Mouse (Mus musculus) limb, embryonic 15.5 days (tissue): Measurements from ENCODE around the gene Pglyrp2. TPM values are rescaled to one million over a fixed set of nuclear protein-coding genes. Genes with fewer than 3 reads are reported as not detected.

ENCODE experiments used
- ATAC-seq: fragments of 200-750 bp; cut with Nextera tagmentation; 2 replicates; pipeline ENCODE4 v1.8.0; 2017; ENCODE audit warnings: low read depth, moderate TSS enrichment; ENCODE audit not compliant: insufficient number of reproducible peaks, low FRiP score, low TSS enrichment
- H3K27ac ChIP-seq: fragments of 300-500 bp; sonication (generic); 2 replicates; pipeline ENCODE4 v1.5.1; 2015; ENCODE audit warnings: moderate library complexity, mild to moderate bottlenecking, inconsistent platforms
- H3K27me3 ChIP-seq: fragments of 300-500 bp; sonication (generic); 2 replicates; pipeline ENCODE4 v1.6.1; 2015; ENCODE audit warnings: inconsistent platforms
- H3K36me3 ChIP-seq: fragments of 300-500 bp; sonication (generic); 2 replicates; pipeline ENCODE4 v1.6.1; 2015; ENCODE audit warnings: inconsistent platforms
- H3K4me1 ChIP-seq: fragments of 300-500 bp; sonication (generic); 2 replicates; pipeline ENCODE4 v1.6.1; 2015; ENCODE audit warnings: inconsistent platforms
- H3K4me2 ChIP-seq: fragments of 300-500 bp; sonication (generic); 2 replicates; pipeline ENCODE4 v1.6.1; 2015; ENCODE audit warnings: mild to moderate bottlenecking, inconsistent platforms
- H3K4me3 ChIP-seq: fragments of 300-500 bp; sonication (generic); 2 replicates; pipeline ENCODE4 v1.5.1; 2015; ENCODE audit warnings: mild to moderate bottlenecking, inconsistent platforms
- H3K9ac ChIP-seq: fragments of 300-500 bp; sonication (generic); 2 replicates; pipeline ENCODE4 v1.6.1; 2015; ENCODE audit warnings: inconsistent platforms
- H3K9me3 ChIP-seq: fragments of 300-500 bp; sonication (generic); 2 replicates; pipeline ENCODE4 v1.6.1; 2016; ENCODE audit warnings: inconsistent platforms
- WGBS: fragments of 180-500 bp; shearing (Covaris S2); methylation state at CpG from one replicate; pipeline ENCODE4 v1.1.7; 2015; 5-methylcytosine and 5-hydroxymethylcytosine counted together
- polyA plus RNA-seq: library from polyadenylated mRNA; unstranded; fragments of >200 nt; fragmentation: Nextera tagmentation; extraction: Ambion mirVana; gene quantifications from 2 replicates; pipeline ENCODE4 v1.2.1, GENCODE M21; 2015

Gene Pglyrp2
- polyA plus RNA-seq, 1 experiment from 2014 or later = 0.26 TPM

GRCm38 (mm10) chr17:32402011-32402778 is 21.8 kb downstream of the Pglyrp2 start:
- no peak overlapping the region for H3K4me3 ChIP-seq
- H3K4me2 ChIP-seq = no peak overlapping the region
- H3K9me3 ChIP-seq = no peaks in the 10 kb centered on the region
- no peak overlapping the region for H3K9ac ChIP-seq
- no peaks in the 10 kb centered on the region for H3K36me3 ChIP-seq
- 83% methylated on average over 9 of the region's 9 CpGs for WGBS
- no peak overlapping the region for H3K27ac ChIP-seq
- no peak for ATAC-seq
- H3K4me1 ChIP-seq = no peaks in the 10 kb centered on the region
- peaks cover 23% of the 10 kb centered on the region for H3K27me3 ChIP-seq

- no peak for ATAC-seq
- 7% methylated on average over 37 of the region's 37 CpGs for WGBS
- H3K4me2 ChIP-seq = peak overlapping the region; percentile 36
- H3K9ac ChIP-seq = no peak overlapping the region
- H3K36me3 ChIP-seq = no peaks in the 10 kb centered on the region
- H3K27ac ChIP-seq = no peak overlapping the region
- H3K9me3 ChIP-seq = no peaks in the 10 kb centered on the region
- H3K27me3 ChIP-seq = peaks cover 82% of the 10 kb centered on the region
- H3K4me3 ChIP-seq = peak overlapping the region; percentile 19
- peaks cover 9% of the 10 kb centered on the region for H3K4me1 ChIP-seq
Measured at GRCm38 (mm10) chr17:32396266-32396665, 27.7 kb downstream of the Pglyrp2 start.

GRCm38 (mm10) chr17:32393944-32394343 is 30.0 kb downstream of the Pglyrp2 start:
- ATAC-seq = no peak
- 80% methylated on average over 10 of the region's 10 CpGs for WGBS
- H3K27ac ChIP-seq = no peak overlapping the region
- H3K27me3 ChIP-seq = peaks cover 87% of the 10 kb centered on the region
- H3K36me3 ChIP-seq = no peaks in the 10 kb centered on the region
- H3K9ac ChIP-seq = no peak overlapping the region
- H3K9me3 ChIP-seq = no peaks in the 10 kb centered on the region
- no peak overlapping the region for H3K4me3 ChIP-seq
- H3K4me1 ChIP-seq = peaks cover 9% of the 10 kb centered on the region
- H3K4me2 ChIP-seq = no peak overlapping the region

- Histone ChIP-seq H3K4me2 (peak within 1 kb of the TSS; percentile 96), H3K27me3 (peaks cover 40% of the 10 kb centered on the region), H3K36me3 (peaks cover 10% of the 10 kb centered on the region), H3K27ac (peak within 1 kb of the TSS; percentile 82), H3K4me3 (peak within 1 kb of the TSS; percentile 73), H3K9ac (peak within 1 kb of the TSS; percentile 82), H3K4me1 (peaks cover 13% of the 10 kb centered on the region), H3K9me3 (no peaks in the 10 kb centered on the region)
- ATAC-seq = peak; percentile 86
- 1% methylated on average over 29 of the region's 44 CpGs for WGBS
Measured at GRCm38 (mm10) chr17:32389101-32389659, 34.8 kb downstream of the Pglyrp2 start, which contains the start of gene Wiz. Gene Wiz (minus strand): TSS chr17:32389439.

- Histone ChIP-seq H3K9ac (peak overlapping the region; percentile 82), H3K4me1 (peaks cover 13% of the 10 kb centered on the region), H3K4me2 (peak overlapping the region; percentile 96), H3K27me3 (peaks cover 33% of the 10 kb centered on the region), H3K4me3 (peak overlapping the region; percentile 73), H3K27ac (peak overlapping the region; percentile 48), H3K36me3 (peaks cover 17% of the 10 kb centered on the region), H3K9me3 (no peaks in the 10 kb centered on the region)
- WGBS = under 1% methylated on average over 38 of the region's 39 CpGs
- ATAC-seq = peak; percentile 20
Measured at GRCm38 (mm10) chr17:32388370-32389100, 35.4 kb downstream of the Pglyrp2 start.

GRCm38 (mm10) chr17:32387986-32388369 is 36.0 kb downstream of the Pglyrp2 start:
- Histone ChIP-seq H3K27me3 (peaks cover 28% of the 10 kb centered on the region), H3K9ac (no peak overlapping the region), H3K27ac (no peak overlapping the region), H3K4me2 (peak overlapping the region; percentile 96), H3K9me3 (no peaks in the 10 kb centered on the region), H3K36me3 (peaks cover 22% of the 10 kb centered on the region), H3K4me1 (peaks cover 13% of the 10 kb centered on the region), H3K4me3 (peak overlapping the region; percentile 73)
- ATAC-seq = no peak
- 30% methylated on average over 7 of the region's 7 CpGs for WGBS

- no peaks in the 10 kb centered on the region for H3K9me3 ChIP-seq
- WGBS = 62% methylated on average over 9 of the region's 9 CpGs
- no peak overlapping the region for H3K9ac ChIP-seq
- no peak overlapping the region for H3K4me2 ChIP-seq
- H3K4me1 ChIP-seq = peaks cover 13% of the 10 kb centered on the region
- ATAC-seq = no peak
- H3K36me3 ChIP-seq = peaks cover 26% of the 10 kb centered on the region
- no peak overlapping the region for H3K4me3 ChIP-seq
- H3K27me3 ChIP-seq = peaks cover 16% of the 10 kb centered on the region
- no peak overlapping the region for H3K27ac ChIP-seq
Measured at GRCm38 (mm10) chr17:32386659-32387432, 37.1 kb downstream of the Pglyrp2 start.

- H3K27ac ChIP-seq = no peak overlapping the region
- 86% methylated on average over 5 of the region's 5 CpGs for WGBS
Measured at GRCm38 (mm10) chr17:32383661-32384060, 40.3 kb downstream of the Pglyrp2 start.

GRCm38 (mm10) chr17:32382576-32382975 is 41.4 kb downstream of the Pglyrp2 start:
- no peak for ATAC-seq
- 87% methylated on average over 7 of the region's 7 CpGs for WGBS
- Histone ChIP-seq H3K9me3 (no peaks in the 10 kb centered on the region), H3K4me1 (0 out of 2 replicates have a peak, but pooled peaks cover under 1% of the 10 kb centered on the region), H3K36me3 (peaks cover 54% of the 10 kb centered on the region), H3K4me2 (no peak overlapping the region), H3K9ac (no peak overlapping the region), H3K4me3 (no peak overlapping the region), H3K27ac (no peak overlapping the region), H3K27me3 (no peaks in the 10 kb centered on the region)

More at GRCm38 (mm10) chr17:32383661-32384060, 40.3 kb downstream of the Pglyrp2 start:
- ATAC-seq = no peak
- H3K4me2 ChIP-seq = no peak overlapping the region
- H3K4me3 ChIP-seq = no peak overlapping the region
- H3K4me1 ChIP-seq = peaks cover 11% of the 10 kb centered on the region
- no peaks in the 10 kb centered on the region for H3K9me3 ChIP-seq
- H3K36me3 ChIP-seq = peaks cover 44% of the 10 kb centered on the region
- H3K27me3 ChIP-seq = no peaks in the 10 kb centered on the region
- H3K9ac ChIP-seq = no peak overlapping the region

GRCm38 (mm10) chr17:32378786-32379185 is 45.2 kb downstream of the Pglyrp2 start:
- ATAC-seq = no peak
- H3K9ac ChIP-seq = no peak overlapping the region
- H3K4me1 ChIP-seq = no peaks in the 10 kb centered on the region
- H3K4me2 ChIP-seq = no peak overlapping the region
- no peaks in the 10 kb centered on the region for H3K27me3 ChIP-seq
- H3K36me3 ChIP-seq = peaks cover 53% of the 10 kb centered on the region
- no peak overlapping the region for H3K4me3 ChIP-seq
- 83% methylated on average over 2 of the region's 2 CpGs for WGBS
- no peak overlapping the region for H3K27ac ChIP-seq
- no peaks in the 10 kb centered on the region for H3K9me3 ChIP-seq

- no peak overlapping the region for H3K4me2 ChIP-seq
- ATAC-seq = no peak
- no peak overlapping the region for H3K4me3 ChIP-seq
- no peaks in the 10 kb centered on the region for H3K4me1 ChIP-seq
- H3K9ac ChIP-seq = no peak overlapping the region
- H3K36me3 ChIP-seq = peaks cover 41% of the 10 kb centered on the region
- 80% methylated on average over 9 of the region's 9 CpGs for WGBS
- no peak overlapping the region for H3K27ac ChIP-seq
- H3K9me3 ChIP-seq = no peaks in the 10 kb centered on the region
- no peaks in the 10 kb centered on the region for H3K27me3 ChIP-seq
Measured at GRCm38 (mm10) chr17:32377137-32377536, 46.8 kb downstream of the Pglyrp2 start.
